Mouse (Mus musculus): ENCODE results near the gene Pigu. TPM values are rescaled to one million over a fixed set of nuclear protein-coding genes. Genes with fewer than 3 reads are reported as not detected.

Pigu gene
- polyA plus RNA-seq (2015; fragmentation: Nextera tagmentation; extraction: Ambion mirVana): 54.6 and 56.6 TPM in 2 replicates

- H3K27me3 ChIP-seq (replicated peaks): no peaks in the 10 kb centered on the region
- ATAC-seq (ENCODE audit: insufficient read depth, low FRiP score, low read depth): peak; percentile 99
- H3K9me3 ChIP-seq: no peaks in the 10 kb centered on the region
- under 1% methylated on average over 38 of the region's 38 CpGs for WGBS
- no peaks in the 10 kb centered on the region for H3K36me3 ChIP-seq
- H3K9ac ChIP-seq: peak within 1 kb of the TSS; percentile 57
- peak within 1 kb of the TSS; percentile 83 for H3K4me2 ChIP-seq
- H3K27ac ChIP-seq: peak within 1 kb of the TSS; percentile 86
- H3K4me1 ChIP-seq: no peaks in the 10 kb centered on the region
- peak within 1 kb of the TSS; percentile 84 for H3K4me3 ChIP-seq (replicated peaks)
These were observed at the start of gene Pigu for GRCm38 (mm10) chr2:155356971-155357591. TSS of gene Pigu (minus strand) at chr2:155357430.

GRCm38 (mm10) chr2:155404635-155405034 is 47.4 kb upstream of the Pigu start:
- Histone ChIP-seq H3K4me3 (replicated peaks) (no peak overlapping the region), H3K27ac (no peak overlapping the region), H3K9me3 (no peaks in the 10 kb centered on the region), H3K27me3 (replicated peaks) (no peaks in the 10 kb centered on the region), H3K4me2 (no peak overlapping the region), H3K4me1 (no peaks in the 10 kb centered on the region), H3K9ac (no peak overlapping the region), H3K36me3 (peaks cover 40% of the 10 kb centered on the region)
- WGBS: 95% methylated on average over 1 of the region's 1 CpGs
- no peak for ATAC-seq (ENCODE audit: insufficient read depth, low FRiP score, low read depth)

- Histone ChIP-seq H3K9ac (no peak overlapping the region), H3K27ac (no peak overlapping the region), H3K4me1 (no peaks in the 10 kb centered on the region), H3K9me3 (no peaks in the 10 kb centered on the region), H3K4me3 (replicated peaks) (no peak overlapping the region), H3K27me3 (replicated peaks) (no peaks in the 10 kb centered on the region), H3K4me2 (no peak overlapping the region), H3K36me3 (peaks cover 29% of the 10 kb centered on the region)
- no peak for ATAC-seq (ENCODE audit: insufficient read depth, low FRiP score, low read depth)
- WGBS: 93% methylated on average over 4 of the region's 4 CpGs
These were observed 44.7 kb upstream of the Pigu start for GRCm38 (mm10) chr2:155401926-155402325.

GRCm38 (mm10) chr2:155400276-155400675 is 43.0 kb upstream of the Pigu start:
- Histone ChIP-seq H3K36me3 (peaks cover 23% of the 10 kb centered on the region), H3K4me1 (no peaks in the 10 kb centered on the region), H3K4me3 (replicated peaks) (no peak overlapping the region), H3K9ac (no peak overlapping the region), H3K4me2 (no peak overlapping the region), H3K27ac (no peak overlapping the region), H3K27me3 (replicated peaks) (no peaks in the 10 kb centered on the region), H3K9me3 (no peaks in the 10 kb centered on the region)
- ATAC-seq (ENCODE audit: insufficient read depth, low FRiP score, low read depth): no peak

GRCm38 (mm10) chr2:155394586-155394985 is 37.4 kb upstream of the Pigu start:
- peaks cover 22% of the 10 kb centered on the region for H3K36me3 ChIP-seq

GRCm38 (mm10) chr2:155388573-155388972 is 31.3 kb upstream of the Pigu start:
- WGBS: 84% methylated on average over 2 of the region's 2 CpGs
- Histone ChIP-seq H3K4me1 (peaks cover 5% of the 10 kb centered on the region; the same call in 1 of the 2 replicates), H3K9ac (no peak overlapping the region), H3K27ac (no peak overlapping the region), H3K4me3 (replicated peaks) (no peak overlapping the region), H3K9me3 (no peaks in the 10 kb centered on the region), H3K4me2 (no peak overlapping the region), H3K36me3 (peaks cover 11% of the 10 kb centered on the region), H3K27me3 (replicated peaks) (no peaks in the 10 kb centered on the region)
- no peak for ATAC-seq (ENCODE audit: insufficient read depth, low FRiP score, low read depth)

More at GRCm38 (mm10) chr2:155394586-155394985, 37.4 kb upstream of the Pigu start:
- WGBS: 75% methylated on average over 5 of the region's 5 CpGs
- H3K4me2 ChIP-seq: no peak overlapping the region
- no peaks in the 10 kb centered on the region for H3K9me3 ChIP-seq
- H3K27ac ChIP-seq: no peak overlapping the region
- no peak overlapping the region for H3K9ac ChIP-seq
- no peak overlapping the region for H3K4me3 ChIP-seq (replicated peaks)
- no peak for ATAC-seq (ENCODE audit: insufficient read depth, low FRiP score, low read depth)
- H3K4me1 ChIP-seq: no peaks in the 10 kb centered on the region
- no peaks in the 10 kb centered on the region for H3K27me3 ChIP-seq (replicated peaks)

- H3K27me3 ChIP-seq (replicated peaks): no peaks in the 10 kb centered on the region
- H3K4me1 ChIP-seq: peaks cover 11% of the 10 kb centered on the region
- no peak overlapping the region for H3K9ac ChIP-seq
- WGBS: 65% methylated on average over 4 of the region's 4 CpGs
- H3K27ac ChIP-seq: no peak overlapping the region
- H3K4me2 ChIP-seq: no peak overlapping the region
- no peak overlapping the region for H3K4me3 ChIP-seq (replicated peaks)
- no peaks in the 10 kb centered on the region for H3K9me3 ChIP-seq
- no peak for ATAC-seq (ENCODE audit: insufficient read depth, low FRiP score, low read depth)
- H3K36me3 ChIP-seq: peaks cover 11% of the 10 kb centered on the region
These were observed 29.8 kb upstream of the Pigu start for GRCm38 (mm10) chr2:155387052-155387451.

GRCm38 (mm10) chr2:155386534-155386899 is 29.3 kb upstream of the Pigu start:
- 25% methylated on average over 27 of the region's 27 CpGs for WGBS

GRCm38 (mm10) chr2:155385731-155386533 is 28.7 kb upstream of the Pigu start:
- peaks cover 12% of the 10 kb centered on the region for H3K4me1 ChIP-seq
- ATAC-seq (ENCODE audit: insufficient read depth, low FRiP score, low read depth): no peak
- no peak overlapping the region for H3K4me3 ChIP-seq (replicated peaks)
- H3K27ac ChIP-seq: no peak overlapping the region
- no peaks in the 10 kb centered on the region for H3K27me3 ChIP-seq (replicated peaks)
- no peak overlapping the region for H3K4me2 ChIP-seq
- no peak overlapping the region for H3K9ac ChIP-seq
- no peaks in the 10 kb centered on the region for H3K9me3 ChIP-seq
- WGBS: 58% methylated on average over 18 of the region's 18 CpGs
- H3K36me3 ChIP-seq: peaks cover 11% of the 10 kb centered on the region

More at GRCm38 (mm10) chr2:155386534-155386899, 29.3 kb upstream of the Pigu start:
- Histone ChIP-seq H3K4me2 (no peak overlapping the region), H3K27ac (no peak overlapping the region), H3K4me1 (peaks cover 11% of the 10 kb centered on the region), H3K27me3 (replicated peaks) (no peaks in the 10 kb centered on the region), H3K4me3 (replicated peaks) (no peak overlapping the region), H3K9me3 (no peaks in the 10 kb centered on the region), H3K9ac (no peak overlapping the region), H3K36me3 (peaks cover 11% of the 10 kb centered on the region)
- ATAC-seq (ENCODE audit: insufficient read depth, low FRiP score, low read depth): no peak

- Histone ChIP-seq H3K36me3 (peaks cover 8% of the 10 kb centered on the region), H3K9ac (no peak overlapping the region), H3K9me3 (no peaks in the 10 kb centered on the region), H3K27ac (no peak overlapping the region), H3K4me2 (no peak overlapping the region), H3K4me3 (replicated peaks) (no peak overlapping the region), H3K4me1 (peaks cover 16% of the 10 kb centered on the region), H3K27me3 (replicated peaks) (no peaks in the 10 kb centered on the region)
- 31% methylated on average over 7 of the region's 7 CpGs for WGBS
- ATAC-seq (ENCODE audit: insufficient read depth, low FRiP score, low read depth): no peak
These were observed 27.9 kb upstream of the Pigu start for GRCm38 (mm10) chr2:155385090-155385489.

GRCm38 (mm10) chr2:155382791-155383438 is 25.7 kb upstream of the Pigu start:
- Histone ChIP-seq H3K27ac (no peak overlapping the region), H3K4me3 (replicated peaks) (no peak overlapping the region), H3K9me3 (no peaks in the 10 kb centered on the region), H3K9ac (no peak overlapping the region), H3K4me1 (peaks cover 16% of the 10 kb centered on the region), H3K27me3 (replicated peaks) (no peaks in the 10 kb centered on the region), H3K36me3 (no peaks in the 10 kb centered on the region), H3K4me2 (peak overlapping the region; percentile 86; the same call in 1 of the 2 replicates)
- 71% methylated on average over 2 of the region's 2 CpGs for WGBS
- no peak for ATAC-seq (ENCODE audit: insufficient read depth, low FRiP score, low read depth)

- H3K4me1 ChIP-seq: peaks cover 16% of the 10 kb centered on the region
- peak overlapping the region; percentile 98 for H3K27ac ChIP-seq
- H3K36me3 ChIP-seq: no peaks in the 10 kb centered on the region
- peak overlapping the region; percentile 77; the same call in 1 of the 2 replicates for H3K9ac ChIP-seq
- WGBS: 22% methylated on average over 6 of the region's 6 CpGs
- ATAC-seq (ENCODE audit: insufficient read depth, low FRiP score, low read depth): 0 out of 2 replicates have a peak, but pooled peaks have one; percentile 12
- no peaks in the 10 kb centered on the region for H3K9me3 ChIP-seq
- peak overlapping the region; percentile 96 for H3K4me3 ChIP-seq (replicated peaks)
- H3K27me3 ChIP-seq (replicated peaks): no peaks in the 10 kb centered on the region
- peak overlapping the region; percentile 86 for H3K4me2 ChIP-seq
These were observed 25.1 kb upstream of the Pigu start for GRCm38 (mm10) chr2:155382332-155382700.
